Mouse (Mus musculus) ovary, adult 18-20 months (tissue): ENCODE data around the gene Vav1.
A peak's percentile ranks its signal among the peaks of the same experiment; 100 is the strongest.
"Not testable (repeated sequence)": the region's sequence is repeated elsewhere in the genome, so short reads cannot be mapped to it uniquely, and the experiment has no call there.

Experiments used
- DNase-seq: peaks from one replicate; pipeline ENCODE4 v3.0.0; 2022; ENCODE audit warnings: low spot score, mixed read lengths

Gene Vav1

GRCm38 (mm10) chr17:57253306-57253705 is 25.6 kb upstream of the Vav1 start:
- DNase-seq: no peak

- no peak for DNase-seq
These were observed 23.5 kb upstream of the Vav1 start for GRCm38 (mm10) chr17:57255354-57255753.

- DNase-seq: no peak
These were observed 21.9 kb upstream of the Vav1 start for GRCm38 (mm10) chr17:57256921-57257485.

GRCm38 (mm10) chr17:57258191-57258590 is 20.7 kb upstream of the Vav1 start:
- DNase-seq: no peak

DNA sequence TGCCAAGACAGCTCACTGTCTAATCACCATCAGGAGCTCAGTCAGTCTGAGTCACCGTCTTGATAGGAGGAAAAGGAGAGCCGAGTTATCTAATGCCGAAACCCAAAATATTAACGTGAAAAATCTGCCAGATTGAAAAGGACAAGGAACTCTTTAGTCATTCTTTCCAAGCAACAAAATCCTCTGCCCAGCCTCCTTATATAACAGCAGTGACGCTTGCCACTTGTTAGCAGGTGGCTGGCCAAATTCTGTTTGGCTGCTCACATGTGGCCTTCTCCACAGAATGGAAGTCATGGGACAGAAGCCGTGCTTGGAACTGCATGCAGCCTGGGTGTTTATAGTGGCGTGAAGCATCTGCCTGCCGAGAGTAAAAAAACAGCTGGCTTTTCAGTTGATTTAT is 19.2 kb upstream of the Vav1 start:
- no peak for DNase-seq

GRCm38 (mm10) chr17:57260351-57260750 is 18.5 kb upstream of the Vav1 start:
- no peak for DNase-seq

DNA sequence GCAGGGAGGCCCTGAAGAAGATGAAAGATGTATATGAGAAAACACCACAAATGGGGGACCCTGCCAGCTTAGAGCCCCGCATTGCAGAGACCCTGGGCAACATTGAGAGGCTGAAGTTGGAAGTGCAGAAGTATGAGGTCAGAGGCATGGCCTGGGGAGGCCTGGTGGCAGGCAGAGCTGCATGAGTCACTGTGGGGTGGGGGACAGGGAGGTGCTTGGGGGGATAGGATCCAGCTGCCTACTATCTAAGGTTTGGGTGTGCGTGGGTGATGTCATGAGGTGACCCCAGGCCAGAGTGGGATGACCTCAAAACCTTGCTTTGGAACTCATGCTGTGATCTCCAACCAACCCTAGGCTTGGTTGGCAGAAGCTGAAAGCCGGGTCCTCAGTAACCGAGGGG is 17.6 kb upstream of the Vav1 start:
- DNase-seq: no peak

DNA sequence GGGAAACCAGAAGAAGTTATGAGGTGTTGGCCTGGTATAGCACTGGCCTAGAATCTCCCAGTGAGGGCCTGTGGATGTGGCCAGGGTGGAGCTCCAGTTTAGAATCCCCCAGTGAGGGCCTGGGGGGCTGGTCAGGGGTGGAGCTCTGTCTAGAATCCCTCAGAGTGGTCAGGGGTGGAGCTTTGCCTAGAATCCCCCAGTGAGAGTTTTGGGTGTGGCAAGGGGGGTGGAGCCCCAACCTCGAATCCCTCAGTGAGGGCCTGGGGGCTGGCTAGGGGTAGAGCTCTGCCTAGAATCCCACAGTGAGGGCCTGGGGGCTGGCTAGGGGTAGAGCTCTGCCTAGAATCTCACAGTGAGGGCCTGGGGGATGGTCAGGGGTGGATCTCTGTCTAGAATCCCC is 17.1 kb upstream of the Vav1 start:
- DNase-seq: no peak

- DNase-seq: no peak
These were observed 15.9 kb upstream of the Vav1 start for GRCm38 (mm10) chr17:57262901-57263550.

- no peak for DNase-seq
These were observed 14.7 kb upstream of the Vav1 start for GRCm38 (mm10) chr17:57264164-57264563.

DNA sequence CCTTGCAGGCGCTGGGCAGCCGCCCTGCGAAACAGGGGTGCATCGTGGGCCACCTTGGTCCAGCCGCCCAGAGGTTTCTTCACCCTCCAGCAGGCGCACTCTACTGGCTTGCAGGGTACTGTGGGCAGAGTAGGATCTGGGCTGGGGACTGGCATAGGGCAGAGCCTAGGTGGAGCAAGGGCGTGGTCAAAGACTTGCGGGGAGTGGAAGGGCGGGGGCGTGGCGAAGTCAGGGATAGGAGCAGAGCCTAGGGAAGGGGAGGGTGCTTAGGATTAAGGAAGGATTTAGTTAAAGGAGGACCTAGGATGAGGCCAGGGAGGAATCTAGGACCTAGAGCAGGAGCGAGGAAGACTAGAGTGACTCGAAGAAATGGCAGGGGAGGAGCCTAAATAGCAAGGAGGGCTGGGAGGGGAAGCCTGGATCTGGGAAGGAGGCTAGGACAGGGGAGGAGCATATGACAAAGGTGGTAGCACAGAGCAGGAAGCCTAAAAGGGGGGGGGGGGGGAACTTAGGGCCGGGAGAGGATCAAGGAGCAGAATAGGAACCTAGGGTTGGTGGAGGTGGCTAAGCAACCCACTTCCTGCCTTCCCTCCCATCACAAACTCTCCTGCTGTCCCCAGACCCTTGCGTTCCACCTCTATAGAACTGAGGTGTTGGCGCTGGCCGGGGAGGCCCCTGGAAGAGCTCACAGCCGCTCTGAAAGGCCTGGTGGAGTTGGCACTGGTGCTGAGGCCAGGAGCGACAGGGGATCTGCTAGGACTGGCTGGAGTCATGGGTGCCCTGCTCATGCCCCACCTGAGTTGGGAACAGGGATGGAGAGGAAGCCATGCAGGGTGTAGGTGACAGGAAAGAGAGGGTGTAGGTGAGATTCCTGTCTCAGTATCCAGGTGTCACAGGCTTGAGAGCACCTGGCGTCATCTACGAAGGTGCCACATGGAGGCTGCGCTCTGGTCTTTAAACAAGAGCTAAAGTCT is 13.6 kb upstream of the Vav1 start:
- peak; percentile 91 for DNase-seq

GRCm38 (mm10) chr17:57267556-57268126 is 11.3 kb upstream of the Vav1 start:
- DNase-seq: no peak

- no peak for DNase-seq
These were observed 7.6 kb upstream of the Vav1 start for GRCm38 (mm10) chr17:57271301-57271700.

DNA sequence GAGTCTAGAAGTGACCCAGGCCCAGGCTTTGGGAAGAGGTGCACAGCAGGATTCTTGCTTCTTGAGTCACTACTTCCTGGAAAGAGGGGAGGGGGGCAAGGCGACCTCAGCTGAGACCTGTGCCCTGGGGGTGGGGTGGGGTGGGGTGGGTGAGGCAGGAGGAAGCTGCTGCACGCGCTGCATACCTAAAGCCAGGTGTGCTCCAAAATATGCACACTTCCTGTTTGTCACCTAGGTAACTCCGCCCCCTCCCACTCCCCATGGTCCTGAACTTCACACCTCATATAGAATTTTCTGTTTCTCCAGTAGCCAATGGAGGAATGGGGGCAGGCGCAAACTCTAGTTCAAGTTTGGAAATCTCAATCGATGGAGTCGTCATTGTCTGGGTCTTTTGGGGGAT is 5.1 kb upstream of the Vav1 start:
- DNase-seq: no peak

DNA sequence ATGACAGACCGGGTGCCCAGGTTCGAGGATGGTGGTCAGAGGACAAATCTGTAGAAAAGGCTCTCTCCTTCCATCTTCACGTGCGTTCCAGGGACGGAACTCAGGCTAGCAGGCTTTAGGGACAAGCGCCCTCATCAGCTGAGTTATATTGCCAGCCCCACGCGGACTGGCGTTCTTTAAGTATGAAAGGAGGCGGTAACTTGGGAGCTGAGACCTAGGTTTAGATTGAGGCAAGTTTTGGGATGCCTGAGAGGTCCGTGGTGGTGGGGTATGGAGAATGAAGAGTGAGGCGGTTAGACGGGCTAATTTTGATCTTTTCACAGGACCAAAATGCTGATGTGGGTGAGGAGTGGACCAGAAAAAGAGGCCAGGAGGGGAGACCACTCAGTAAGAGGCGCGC is 4.2 kb upstream of the Vav1 start:
- no peak for DNase-seq

- DNase-seq: peak; percentile 81
These were observed 3.5 kb upstream of the Vav1 start for GRCm38 (mm10) chr17:57275111-57275996.

DNA sequence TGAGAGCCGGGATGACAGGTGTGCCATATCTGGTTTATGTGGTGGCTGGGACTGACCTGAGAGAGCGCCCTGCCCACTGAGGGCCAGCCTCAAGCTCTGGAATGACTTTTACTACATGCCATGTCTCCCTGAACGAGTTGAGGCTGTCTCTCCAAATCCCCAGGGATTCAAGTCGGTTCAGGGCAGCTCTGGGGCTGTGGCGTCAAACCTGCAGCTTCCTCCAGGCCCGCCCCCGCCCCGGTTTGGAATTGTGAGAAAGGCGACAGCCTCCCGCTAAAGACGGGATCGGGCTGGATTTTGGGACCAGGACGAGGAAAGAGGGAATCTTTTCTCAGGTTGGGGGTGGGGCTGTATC is 2.9 kb upstream of the Vav1 start:
- no peak for DNase-seq

DNA sequence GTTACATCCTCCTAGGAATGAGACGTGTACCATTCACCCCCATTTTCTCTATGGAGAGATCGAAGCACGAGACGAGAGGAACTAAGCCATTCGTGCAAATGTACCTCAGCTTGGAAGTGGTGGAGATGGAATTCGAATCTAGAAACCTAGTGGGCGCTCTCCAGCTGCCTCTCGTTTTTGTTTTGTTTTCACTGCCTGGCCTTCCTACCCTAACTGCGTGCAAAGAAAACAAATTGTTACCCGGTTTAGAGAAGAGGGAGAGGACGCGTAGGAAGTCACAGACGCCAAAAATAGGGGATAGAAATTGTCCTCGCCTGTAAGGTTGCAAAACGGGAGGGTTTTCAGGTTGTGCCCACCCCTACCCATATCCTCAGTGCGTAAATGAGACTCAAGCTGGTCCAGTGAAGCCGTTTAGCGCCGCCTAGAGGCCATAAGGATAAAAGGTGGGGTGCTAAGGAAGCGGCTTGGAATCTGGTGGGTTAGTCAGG is 2.2 kb upstream of the Vav1 start:
- DNase-seq: no peak

- DNase-seq: not testable (repeated sequence)
These were observed 1.2 kb upstream of the Vav1 start for GRCm38 (mm10) chr17:57277598-57278261.

GRCm38 (mm10) chr17:57278537-57278936 is 363 bp upstream of the Vav1 start:
- no peak for DNase-seq
